Mouse (Mus musculus) layer of hippocampus, postnatal 36 days (tissue): ENCODE results near the gene Adamtsl3. TPM values are rescaled to one million over a fixed set of nuclear protein-coding genes. Genes with fewer than 3 reads are reported as not detected.

Source experiments
- total RNA-seq, 2 experiments: library from RNA; stranded (reverse); gene quantifications; 2 replicates each; pipeline ENCODE4 v1.2.3; 2021

Adamtsl3 gene
- total RNA-seq, 2 experiments from 2014 or later = 1.4 to 2.3 TPM

Other genes with a start within 250 kb of the Adamtsl3 start
- 10 to 100 TPM; 55.2 to 60.6 TPM for gene Sh3gl3, start 161.9 kb upstream of the Adamtsl3 start, total RNA-seq